Comparison of ENCODE assay signal across 22 mouse cellular contexts in genomic region chr6:31534705-31535104, GRCm38 (mm10). TPM values are rescaled to one million over a fixed set of nuclear protein-coding genes. Genes with fewer than 3 reads are reported as not detected.
A peak's percentile ranks its signal among the peaks of the same experiment; 100 is the strongest.
DNase-seq lines count a peak whose midpoint lies in the region; ATAC-seq and TF ChIP-seq lines count a peak whose summit lies in the region.
"Had no signal": no experiment of that assay in that cellular context is flagged by ENCODE, and none has a peak within 500 bp of the region (broad histone marks: within the 10 kb centered on the region; RNA-seq: fewer than 3 reads in every experiment).

No protein-coding gene starts in this region.

- peak; percentile 58 for DNase-seq in adrenal gland, adult 2 months
- no peak for DNase-seq in adrenal gland, adult (ENCODE audit: inconsistent age in 2 of 2, low spot score in 1 of 2)
- DNase-seq in frontal cortex, postnatal 25 days (ENCODE audit: low spot score in 2 of 2), result no peak
- DNase-seq in layer of hippocampus, postnatal 36 days, result no peak
- DNase-seq in embryo, embryonic 11 days, result no peak
- DNase-seq: adrenal gland, postnatal 10 days; adrenal gland, postnatal 25 days; B cell, adult 2 months; cerebellum, adult 11 months; cerebellum, adult 18-20 months; cerebellum, adult 8-10 months; cerebellum, adult 9-11 months; cerebellum, postnatal 14 days; cerebellum, postnatal 36 days; forebrain, postnatal 0 days had no signal

- no peaks in the 10 kb centered on the region for H3K79me3 ChIP-seq in C2C12 (ENCODE audit: low read depth)

- H3K27me3 ChIP-seq in C2C12 (ENCODE audit: control insufficient read depth, insufficient read depth, insufficient read length), result no peaks in the 10 kb centered on the region
- H3K27me3 ChIP-seq: embryonic facial prominence, embryonic 12.5 days; forebrain, embryonic 13.5 days; forebrain, embryonic 15.5 days had no signal

- TF ChIP-seq CTCF in C2C12 (IDR thresholded peaks at IDR 0.05; ENCODE audit: control insufficient read depth, insufficient read depth, insufficient read length), result no peak

- peak; percentile 57; the same call in 1 of the 2 replicates for ATAC-seq in frontal cortex, adult (ENCODE audit: low TSS enrichment)
- ATAC-seq: activated CD4-positive, CD25-positive, alpha-beta regulatory T cell, adult 4 months; forebrain, embryonic 13.5 days; forebrain, embryonic 15.5 days; forebrain, postnatal 0 days had no signal

- H3K36me3 ChIP-seq in C2C12 (ENCODE audit: control insufficient read depth, insufficient read depth), result no peaks in the 10 kb centered on the region
- H3K36me3 ChIP-seq: embryonic facial prominence, embryonic 10.5 days; embryonic facial prominence, embryonic 12.5 days; forebrain, embryonic 15.5 days had no signal

- no peak overlapping the region for H3K4me3 ChIP-seq in C2C12 (ENCODE audit: insufficient read depth, poor library complexity, severe bottlenecking)
- H3K4me3 ChIP-seq: embryonic facial prominence, embryonic 10.5 days; embryonic facial prominence, embryonic 12.5 days; forebrain, embryonic 13.5 days; forebrain, embryonic 15.5 days had no signal

- no peaks in the 10 kb centered on the region for H3K79me2 ChIP-seq in C2C12 (ENCODE audit: control insufficient read depth, insufficient read depth)

- H3ac ChIP-seq in C2C12 (ENCODE audit: control insufficient read depth, insufficient read length, low read depth), result no peak overlapping the region

TF ChIP-seq in C2C12, 6 proteins besides CTCF, POLR2A, EP300 and RAD21:
- no peak for TF ChIP-seq CEBPB (IDR thresholded peaks at IDR 0.05; ENCODE audit: low read depth)
- TF ChIP-seq MYOG (IDR thresholded peaks at IDR 0.05; ENCODE audit: control insufficient read depth, extremely low read depth, insufficient read length), result no peak
- no peak for TF ChIP-seq USF1 (IDR thresholded peaks at IDR 0.05; ENCODE audit: low read depth)
- no peak for TF ChIP-seq MAX (IDR thresholded peaks at IDR 0.05)
- peak; percentile 57 for TF ChIP-seq FOSL1 (IDR thresholded peaks at IDR 0.05; ENCODE audit: insufficient read depth, low read length, poor library complexity, severe bottlenecking)

RNA-seq across cellular contexts. Expression of gene Podxl, which starts 29.1 kb away (rescaled TPM):
- total RNA-seq in adrenal gland, adult 2 months (2021), result 10 to 100 TPM; 41.9 to 80.4 TPM
- polyA plus RNA-seq in adrenal gland, adult 2 months (2012; rRNA removed), result 50.3 and 56.3 TPM in 2 replicates
- polyA plus RNA-seq in C2C12 (2012; fragmentation: generic; extraction: Trizol), result 4.8 TPM
- 10 to 100 TPM; 13.2 to 14.7 TPM for total RNA-seq in layer of hippocampus, postnatal 36 days (2021)
- polyA plus RNA-seq: activated CD4-positive, CD25-positive, alpha-beta regulatory T cell, adult 4 months had no signal
